Mouse (Mus musculus): ENCODE results near the gene Pctp.

The Pctp gene

GRCm38 (mm10) chr11:89978914-89979818 lies 23.5 kb downstream of the Pctp start:
- H3K36me3 ChIP-seq (ENCODE audit: insufficient read depth, low read length) = no peaks in the 10 kb centered on the region
- peaks cover 5% of the 10 kb centered on the region; the same call in 1 of the 2 replicates for H3K27me3 ChIP-seq (ENCODE audit: insufficient read depth, low read length)
- TF ChIP-seq CTCF (conservative IDR thresholded peaks at IDR 0.05; ENCODE audit: low read length) (no peak), NANOG (IDR thresholded peaks at IDR 0.05; ENCODE audit: borderline replicate concordance, low read length) (no peak), POU5F1 (IDR thresholded peaks at IDR 0.05; ENCODE audit: borderline replicate concordance, low read length) (no peak)
- H3K4me3 ChIP-seq (replicated peaks; ENCODE audit: low read length) = no peak overlapping the region
- no peaks in the 10 kb centered on the region for H3K9me3 ChIP-seq (ENCODE audit: low read length)
- H3K4me1 ChIP-seq (replicated peaks; ENCODE audit: low read depth, low read length) = peaks cover 18% of the 10 kb centered on the region

- Histone ChIP-seq H3K4me1 (replicated peaks; ENCODE audit: low read depth, low read length) (peaks cover 18% of the 10 kb centered on the region), H3K27me3 (ENCODE audit: insufficient read depth, low read length) (peaks cover 5% of the 10 kb centered on the region; the same call in 1 of the 2 replicates), H3K36me3 (ENCODE audit: insufficient read depth, low read length) (no peaks in the 10 kb centered on the region), H3K4me3 (replicated peaks; ENCODE audit: low read length) (no peak overlapping the region), H3K9me3 (ENCODE audit: low read length) (no peaks in the 10 kb centered on the region)
- no peak for TF ChIP-seq NANOG (IDR thresholded peaks at IDR 0.05; ENCODE audit: borderline replicate concordance, low read length)
- no peak for TF ChIP-seq CTCF (conservative IDR thresholded peaks at IDR 0.05; ENCODE audit: low read length)
- no peak for TF ChIP-seq POU5F1 (IDR thresholded peaks at IDR 0.05; ENCODE audit: borderline replicate concordance, low read length)
Measured at GRCm38 (mm10) chr11:89978353-89978831, 24.3 kb downstream of the Pctp start.

GRCm38 (mm10) chr11:89977746-89978352 lies 24.8 kb downstream of the Pctp start:
- Histone ChIP-seq H3K9me3 (ENCODE audit: low read length) (no peaks in the 10 kb centered on the region), H3K4me3 (replicated peaks; ENCODE audit: low read length) (no peak overlapping the region), H3K4me1 (replicated peaks; ENCODE audit: low read depth, low read length) (peaks cover 18% of the 10 kb centered on the region), H3K27me3 (ENCODE audit: insufficient read depth, low read length) (peaks cover 5% of the 10 kb centered on the region; the same call in 1 of the 2 replicates), H3K36me3 (ENCODE audit: insufficient read depth, low read length) (no peaks in the 10 kb centered on the region)
- no peak for TF ChIP-seq NANOG (IDR thresholded peaks at IDR 0.05; ENCODE audit: borderline replicate concordance, low read length)
- TF ChIP-seq CTCF (conservative IDR thresholded peaks at IDR 0.05; ENCODE audit: low read length) = no peak
- TF ChIP-seq POU5F1 (IDR thresholded peaks at IDR 0.05; ENCODE audit: borderline replicate concordance, low read length) = no peak

- H3K4me3 ChIP-seq (replicated peaks; ENCODE audit: low read length) = no peak overlapping the region
- H3K27me3 ChIP-seq (ENCODE audit: insufficient read depth, low read length) = peaks cover 8% of the 10 kb centered on the region; the same call in 1 of the 2 replicates
- H3K36me3 ChIP-seq (ENCODE audit: insufficient read depth, low read length) = no peaks in the 10 kb centered on the region
- H3K9me3 ChIP-seq (ENCODE audit: low read length) = no peaks in the 10 kb centered on the region
- TF ChIP-seq POU5F1 (IDR thresholded peaks at IDR 0.05; ENCODE audit: borderline replicate concordance, low read length) (no peak), CTCF (conservative IDR thresholded peaks at IDR 0.05; ENCODE audit: low read length) (no peak), NANOG (IDR thresholded peaks at IDR 0.05; ENCODE audit: borderline replicate concordance, low read length) (no peak)
- H3K4me1 ChIP-seq (replicated peaks; ENCODE audit: low read depth, low read length) = peaks cover 14% of the 10 kb centered on the region
Measured at GRCm38 (mm10) chr11:89976361-89976760, 26.3 kb downstream of the Pctp start.

- TF ChIP-seq POU5F1 (IDR thresholded peaks at IDR 0.05; ENCODE audit: borderline replicate concordance, low read length) (no peak), CTCF (conservative IDR thresholded peaks at IDR 0.05; ENCODE audit: low read length) (no peak), NANOG (IDR thresholded peaks at IDR 0.05; ENCODE audit: borderline replicate concordance, low read length) (no peak)
- no peaks in the 10 kb centered on the region for H3K4me1 ChIP-seq (replicated peaks; ENCODE audit: low read depth, low read length)
- H3K27me3 ChIP-seq (ENCODE audit: insufficient read depth, low read length) = peaks cover 4% of the 10 kb centered on the region; the same call in 1 of the 2 replicates
Measured at GRCm38 (mm10) chr11:89971296-89971695, 31.4 kb downstream of the Pctp start.

GRCm38 (mm10) chr11:89970726-89971125 lies 32.0 kb downstream of the Pctp start:
- TF ChIP-seq POU5F1 (IDR thresholded peaks at IDR 0.05; ENCODE audit: borderline replicate concordance, low read length) = no peak
- TF ChIP-seq CTCF (conservative IDR thresholded peaks at IDR 0.05; ENCODE audit: low read length) = no peak
- no peak for TF ChIP-seq NANOG (IDR thresholded peaks at IDR 0.05; ENCODE audit: borderline replicate concordance, low read length)
- Histone ChIP-seq H3K4me3 (replicated peaks; ENCODE audit: low read length) (no peak overlapping the region), H3K27me3 (ENCODE audit: insufficient read depth, low read length) (peaks cover 4% of the 10 kb centered on the region; the same call in 1 of the 2 replicates), H3K36me3 (ENCODE audit: insufficient read depth, low read length) (no peaks in the 10 kb centered on the region), H3K4me1 (replicated peaks; ENCODE audit: low read depth, low read length) (no peaks in the 10 kb centered on the region), H3K9me3 (ENCODE audit: low read length) (no peaks in the 10 kb centered on the region)

More at GRCm38 (mm10) chr11:89971296-89971695, 31.4 kb downstream of the Pctp start:
- H3K4me3 ChIP-seq (replicated peaks; ENCODE audit: low read length) = no peak overlapping the region
- no peaks in the 10 kb centered on the region for H3K9me3 ChIP-seq (ENCODE audit: low read length)
- H3K36me3 ChIP-seq (ENCODE audit: insufficient read depth, low read length) = no peaks in the 10 kb centered on the region

- Histone ChIP-seq H3K36me3 (ENCODE audit: insufficient read depth, low read length) (no peaks in the 10 kb centered on the region), H3K4me1 (replicated peaks; ENCODE audit: low read depth, low read length) (no peaks in the 10 kb centered on the region), H3K4me3 (replicated peaks; ENCODE audit: low read length) (no peak overlapping the region), H3K9me3 (ENCODE audit: low read length) (no peaks in the 10 kb centered on the region), H3K27me3 (ENCODE audit: insufficient read depth, low read length) (peaks cover 4% of the 10 kb centered on the region; the same call in 1 of the 2 replicates)
- TF ChIP-seq NANOG (IDR thresholded peaks at IDR 0.05; ENCODE audit: borderline replicate concordance, low read length) (no peak), POU5F1 (IDR thresholded peaks at IDR 0.05; ENCODE audit: borderline replicate concordance, low read length) (no peak), CTCF (conservative IDR thresholded peaks at IDR 0.05; ENCODE audit: low read length) (no peak)
Measured at GRCm38 (mm10) chr11:89969131-89969530, 33.6 kb downstream of the Pctp start.

- H3K9me3 ChIP-seq (ENCODE audit: low read length) = no peaks in the 10 kb centered on the region
- H3K4me3 ChIP-seq (replicated peaks; ENCODE audit: low read length) = no peak overlapping the region
- H3K27me3 ChIP-seq (ENCODE audit: insufficient read depth, low read length) = peaks cover 18% of the 10 kb centered on the region
- no peaks in the 10 kb centered on the region for H3K36me3 ChIP-seq (ENCODE audit: insufficient read depth, low read length)
- H3K4me1 ChIP-seq (replicated peaks; ENCODE audit: low read depth, low read length) = peaks cover 8% of the 10 kb centered on the region
- TF ChIP-seq NANOG (IDR thresholded peaks at IDR 0.05; ENCODE audit: borderline replicate concordance, low read length) (no peak), CTCF (conservative IDR thresholded peaks at IDR 0.05; ENCODE audit: low read length) (no peak), POU5F1 (IDR thresholded peaks at IDR 0.05; ENCODE audit: borderline replicate concordance, low read length) (no peak)
Measured at GRCm38 (mm10) chr11:89950691-89951270, 51.9 kb downstream of the Pctp start.
